Mouse (Mus musculus) liver, adult 2 months (tissue): ENCODE measurements around the gene Usp54.

ENCODE experiments used
- CTCF ChIP-seq: fragments of 200-500 bp; IDR thresholded peaks from 2 replicates; pipeline ENCODE4 v1.5.1; 2011; ENCODE audit warnings: low read depth, low read length, control low read depth
- POLR2A ChIP-seq: fragments of 200-500 bp; IDR thresholded peaks from 2 replicates; pipeline ENCODE4 v1.6.1; 2011; ENCODE audit warnings: low read length, control low read depth; ENCODE audit not compliant: insufficient read depth; ENCODE audit errors: extremely low read depth

DNA sequence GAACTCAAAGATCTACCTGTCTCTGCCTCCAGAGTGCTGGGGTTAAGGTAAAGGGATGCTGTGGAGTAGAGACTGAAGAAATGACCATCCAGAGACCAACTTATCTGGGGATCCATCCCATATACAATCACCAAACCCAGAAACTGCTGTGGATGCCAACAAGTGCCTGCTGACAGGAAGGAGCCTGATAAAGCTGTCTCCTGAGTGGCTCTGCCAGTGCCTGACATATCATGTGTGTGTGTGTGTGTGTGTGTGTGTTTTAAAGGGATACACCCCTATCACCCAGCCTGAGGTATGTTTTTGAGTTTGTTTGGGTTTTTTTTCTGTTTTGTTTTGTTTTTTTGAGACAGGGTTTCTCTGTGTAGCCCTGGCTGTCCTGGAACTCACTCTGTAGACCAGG, 5.5 kb upstream of the Usp54 start:
- no peak for TF ChIP-seq POLR2A
- no peak for TF ChIP-seq CTCF
